Mouse (Mus musculus) C2C12 (cell line): ENCODE measurements at regions not wholly inside any gene's neighbourhood (a gene's known extent, or its start where the extent isn't known, plus 50 kb on each side); places are given as distances from the start of the nearest gene placed in this dataset.

Experiments used
- H3K27me3 ChIP-seq: one replicate; pipeline ENCODE4 v1.6.1; 2011; ENCODE audit not compliant: control insufficient read depth, insufficient read depth, insufficient read length
- H3K36me3 ChIP-seq: one replicate; pipeline ENCODE4 v1.6.1; 2011; ENCODE audit not compliant: control insufficient read depth, insufficient read depth
- H3K4me3 ChIP-seq: one replicate; pipeline ENCODE4 v1.5.1; 2011; ENCODE audit warnings: mild to moderate bottlenecking, control low read depth; ENCODE audit not compliant: poor library complexity, insufficient read depth, severe bottlenecking
- H3K79me2 ChIP-seq: one replicate; pipeline ENCODE4 v1.6.1; 2011; ENCODE audit not compliant: control insufficient read depth, insufficient read depth
- H3K79me3 ChIP-seq: one replicate; pipeline ENCODE4 v1.6.1; 2011; ENCODE audit warnings: low read depth, control low read depth
- H3ac ChIP-seq: one replicate; pipeline ENCODE3; 2011; ENCODE audit warnings: low read depth; ENCODE audit not compliant: control insufficient read depth, insufficient read length
- CEBPB ChIP-seq: IDR thresholded peaks from one replicate; pipeline ENCODE4 v1.6.1; 2011; ENCODE audit warnings: low read depth, mild to moderate bottlenecking, control low read depth, moderate library complexity
- CTCF ChIP-seq: IDR thresholded peaks from one replicate; pipeline ENCODE4 v1.5.1; 2011; ENCODE audit not compliant: control insufficient read depth, insufficient read depth, insufficient read length
- FOSL1 ChIP-seq: IDR thresholded peaks from one replicate; pipeline ENCODE4 v1.8.0; 2011; ENCODE audit warnings: mild to moderate bottlenecking, low read length; ENCODE audit not compliant: poor library complexity, insufficient read depth, severe bottlenecking
- MAX ChIP-seq: IDR thresholded peaks from one replicate; pipeline ENCODE4 v1.6.1; 2011; ENCODE audit warnings: mild to moderate bottlenecking, control low read depth
- MYOD1 ChIP-seq: IDR thresholded peaks from one replicate; pipeline ENCODE4 v1.6.1; 2011; ENCODE audit warnings: low read depth; ENCODE audit not compliant: control insufficient read depth, insufficient read length
- MYOG ChIP-seq: IDR thresholded peaks from one replicate; pipeline ENCODE4 v1.6.1; 2011; ENCODE audit not compliant: control insufficient read depth, insufficient read length; ENCODE audit errors: extremely low read depth
- USF1 ChIP-seq: IDR thresholded peaks from one replicate; pipeline ENCODE4 v1.6.1; 2011; ENCODE audit warnings: low read depth, mild to moderate bottlenecking, control low read depth, moderate library complexity

GRCm38 (mm10) chr16:12954028-12954427, 155.5 kb upstream of the Ercc4 start:
- H3K4me3 ChIP-seq: no peak overlapping the region

GRCm38 (mm10) chr16:12956416-12956815, 153.1 kb upstream of the Ercc4 start:
- Histone ChIP-seq H3K79me2 (no peaks in the 10 kb centered on the region), H3K27me3 (no peaks in the 10 kb centered on the region), H3K79me3 (no peaks in the 10 kb centered on the region), H3ac (no peak overlapping the region), H3K36me3 (no peaks in the 10 kb centered on the region), H3K4me3 (no peak overlapping the region)
- no peak for TF ChIP-seq USF1

More at GRCm38 (mm10) chr16:12954028-12954427, 155.5 kb upstream of the Ercc4 start:
- no peak for TF ChIP-seq MAX
- TF ChIP-seq CEBPB: no peak
- no peak for TF ChIP-seq USF1
- TF ChIP-seq MYOD1: no peak
- TF ChIP-seq CTCF: no peak
- no peak for TF ChIP-seq FOSL1
- TF ChIP-seq MYOG: no peak
- Histone ChIP-seq H3K36me3 (no peaks in the 10 kb centered on the region), H3ac (no peak overlapping the region), H3K27me3 (no peaks in the 10 kb centered on the region), H3K79me2 (no peaks in the 10 kb centered on the region), H3K79me3 (no peaks in the 10 kb centered on the region)

- no peak for TF ChIP-seq CTCF
- TF ChIP-seq MAX: no peak
- no peak for TF ChIP-seq USF1
- no peak for TF ChIP-seq CEBPB
- TF ChIP-seq MYOG: no peak
- TF ChIP-seq MYOD1: no peak
- TF ChIP-seq FOSL1: no peak
- no peaks in the 10 kb centered on the region for H3K27me3 ChIP-seq
- no peak overlapping the region for H3K4me3 ChIP-seq
- no peak overlapping the region for H3ac ChIP-seq
- H3K36me3 ChIP-seq: no peaks in the 10 kb centered on the region
- H3K79me2 ChIP-seq: no peaks in the 10 kb centered on the region
- no peaks in the 10 kb centered on the region for H3K79me3 ChIP-seq
Observed at GRCm38 (mm10) chr16:12960885-12961284, 148.6 kb upstream of the Ercc4 start.

GRCm38 (mm10) chr16:12982681-12983080, 126.8 kb upstream of the Ercc4 start:
- Histone ChIP-seq H3K27me3 (no peaks in the 10 kb centered on the region), H3K79me2 (no peaks in the 10 kb centered on the region), H3K79me3 (no peaks in the 10 kb centered on the region), H3K4me3 (no peak overlapping the region), H3K36me3 (no peaks in the 10 kb centered on the region), H3ac (no peak overlapping the region)
- TF ChIP-seq FOSL1 (no peak), MAX (no peak), CEBPB (no peak), USF1 (no peak), MYOG (no peak), MYOD1 (no peak), CTCF (no peak)

GRCm38 (mm10) chr16:13001288-13001880, 108.1 kb upstream of the Ercc4 start:
- no peaks in the 10 kb centered on the region for H3K27me3 ChIP-seq
- no peaks in the 10 kb centered on the region for H3K79me2 ChIP-seq
- no peaks in the 10 kb centered on the region for H3K79me3 ChIP-seq
- H3K36me3 ChIP-seq: no peaks in the 10 kb centered on the region
- no peak overlapping the region for H3K4me3 ChIP-seq
- H3ac ChIP-seq: no peak overlapping the region
- TF ChIP-seq CEBPB (no peak), MYOG (no peak), FOSL1 (no peak), MAX (no peak), USF1 (no peak), CTCF (no peak), MYOD1 (no peak)

GRCm38 (mm10) chr16:13012863-13013262, 96.6 kb upstream of the Ercc4 start:
- Histone ChIP-seq H3K79me3 (no peaks in the 10 kb centered on the region), H3K36me3 (no peaks in the 10 kb centered on the region), H3K4me3 (no peak overlapping the region), H3K27me3 (no peaks in the 10 kb centered on the region), H3ac (no peak overlapping the region), H3K79me2 (no peaks in the 10 kb centered on the region)
- no peak for TF ChIP-seq CTCF
- TF ChIP-seq MAX: no peak
- no peak for TF ChIP-seq MYOD1
- no peak for TF ChIP-seq USF1
- no peak for TF ChIP-seq FOSL1
- TF ChIP-seq CEBPB: no peak
- TF ChIP-seq MYOG: no peak
